Mouse (Mus musculus) spleen, adult 18-20 months (tissue): ENCODE measurements around the gene Gm9821.

Experiments
- DNase-seq, 2 experiments: peaks; one replicate each; pipeline ENCODE4 v3.0.0; 2022; ENCODE audit warnings: mixed read lengths in 2 of 2

Gene Gm9821

DNA sequence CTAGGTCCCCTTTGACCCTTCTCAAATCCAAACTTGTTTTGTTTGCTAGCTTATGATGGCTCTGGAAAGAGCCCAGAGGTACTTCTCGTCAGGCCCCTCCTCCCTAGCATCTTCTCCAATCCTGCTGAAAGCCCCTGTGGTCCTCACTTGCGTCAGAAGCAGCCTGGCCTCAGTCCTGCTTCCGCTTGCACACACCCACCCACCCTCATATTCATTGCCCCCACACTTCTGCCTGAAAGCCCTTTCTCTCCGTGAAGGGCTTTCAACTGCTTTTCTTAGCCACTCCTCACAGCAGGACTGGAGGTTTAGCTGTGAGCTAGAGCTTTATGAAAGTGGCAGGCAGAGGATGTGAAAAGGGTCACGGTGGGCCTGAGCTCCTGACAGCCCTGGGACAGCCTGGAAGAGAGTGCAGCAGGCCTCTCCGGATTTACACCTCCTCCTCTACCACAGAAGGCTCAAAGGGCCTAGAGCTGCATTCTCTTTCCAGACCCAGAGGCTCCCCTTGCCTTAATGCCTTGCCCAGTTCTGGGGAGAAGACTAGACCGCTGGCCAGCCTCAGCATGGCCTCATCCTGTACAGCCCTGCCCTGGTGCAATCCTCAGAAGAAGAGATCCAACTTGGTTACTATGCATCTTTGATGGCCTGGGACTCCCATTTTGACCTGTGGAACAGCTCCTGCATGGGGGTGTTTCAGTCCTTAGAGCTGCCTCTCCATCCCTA is 28.1 kb downstream of the Gm9821 start:
- no peak for DNase-seq

DNA sequence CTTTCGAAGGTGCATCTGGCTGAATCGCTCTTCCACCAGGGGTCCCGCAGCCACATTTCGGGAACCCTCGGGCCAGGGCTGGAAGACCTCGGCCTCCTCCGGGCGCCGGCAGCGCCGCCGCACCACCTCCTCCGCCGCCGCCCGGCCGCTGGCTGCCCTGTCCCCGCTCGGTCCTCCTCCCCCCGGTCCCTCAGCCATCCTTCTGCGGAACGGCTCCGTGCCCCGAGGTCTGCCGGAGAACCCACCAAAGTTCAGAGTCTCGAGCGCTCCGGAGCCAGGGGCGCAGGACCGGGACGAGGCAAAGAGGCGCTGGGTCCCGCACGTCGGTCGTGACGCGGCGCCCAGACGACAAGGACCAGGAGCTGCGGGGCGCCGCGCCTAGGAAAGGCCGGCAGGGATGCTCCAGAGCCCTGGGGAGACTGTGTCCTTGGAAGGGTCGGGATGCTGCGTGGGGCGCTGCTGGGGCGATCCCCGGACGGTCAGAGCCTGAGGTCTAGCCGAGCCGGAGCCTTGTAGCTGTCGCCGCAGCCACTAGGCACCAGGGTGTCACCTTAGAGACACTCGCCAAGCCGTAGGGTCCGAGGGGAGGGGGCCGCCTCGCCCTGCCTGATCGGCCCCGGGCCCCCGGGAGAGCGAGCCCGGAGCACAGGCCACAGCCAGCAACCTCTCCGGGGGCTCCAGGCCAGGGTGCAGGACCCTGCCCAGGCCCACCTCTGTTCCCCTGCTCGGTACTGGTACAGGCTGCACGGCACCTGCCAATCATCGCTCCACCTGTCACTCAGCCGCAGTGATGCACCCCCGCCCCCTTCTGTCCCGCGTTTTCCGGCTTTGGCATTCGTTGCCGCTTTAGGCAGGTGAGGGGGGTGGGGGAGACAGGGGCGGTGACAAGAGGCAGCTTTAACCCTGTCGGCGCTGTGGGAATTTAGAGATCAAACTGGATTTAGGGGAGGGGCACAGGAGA is 30.4 kb downstream of the Gm9821 start, which contains the start of gene Dgkz:
Dgkz (minus strand) TSS at position 284 of the 961 bp plus-strand sequence.
- DNase-seq = no peak

DNA sequence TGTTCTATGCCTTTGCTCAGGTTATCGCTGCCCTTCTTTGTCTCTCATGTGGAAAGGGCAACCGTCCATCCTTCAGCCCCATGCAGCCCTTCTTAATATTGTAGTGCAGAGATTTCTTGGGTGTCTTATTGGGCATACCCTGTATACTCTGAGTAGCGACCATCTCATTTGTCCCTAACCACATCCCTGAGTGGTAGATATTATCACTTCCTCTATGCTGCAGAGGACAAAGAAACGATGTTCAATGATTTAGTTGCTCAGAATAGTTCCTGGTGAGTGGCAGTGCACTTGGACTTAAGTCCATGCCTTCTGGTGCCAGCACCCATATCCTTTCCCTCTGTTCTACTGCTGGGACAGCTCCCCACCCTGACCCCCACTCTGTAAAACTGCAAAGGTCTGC is 32.5 kb downstream of the Gm9821 start:
- no peak for DNase-seq

DNA sequence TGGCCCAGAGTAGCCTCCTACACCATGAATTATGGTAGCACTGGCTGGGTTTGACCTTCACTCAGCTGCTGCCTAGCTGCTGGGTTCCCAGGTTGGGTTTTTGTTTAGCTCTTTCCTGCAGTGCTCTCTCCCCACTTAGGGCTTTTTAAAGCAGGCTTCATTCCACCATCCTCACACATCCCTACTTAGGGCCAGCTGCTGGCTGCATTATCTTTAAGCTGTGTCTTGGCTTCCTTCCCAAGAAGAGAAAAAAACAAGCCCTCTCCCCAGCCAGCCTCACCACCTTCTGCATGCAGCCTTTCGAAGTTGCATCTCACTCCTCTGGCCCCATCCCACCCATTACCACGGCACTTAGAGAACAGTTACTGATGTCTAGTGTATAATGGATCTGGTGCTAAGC is 33.0 kb downstream of the Gm9821 start:
- no peak for DNase-seq

DNA sequence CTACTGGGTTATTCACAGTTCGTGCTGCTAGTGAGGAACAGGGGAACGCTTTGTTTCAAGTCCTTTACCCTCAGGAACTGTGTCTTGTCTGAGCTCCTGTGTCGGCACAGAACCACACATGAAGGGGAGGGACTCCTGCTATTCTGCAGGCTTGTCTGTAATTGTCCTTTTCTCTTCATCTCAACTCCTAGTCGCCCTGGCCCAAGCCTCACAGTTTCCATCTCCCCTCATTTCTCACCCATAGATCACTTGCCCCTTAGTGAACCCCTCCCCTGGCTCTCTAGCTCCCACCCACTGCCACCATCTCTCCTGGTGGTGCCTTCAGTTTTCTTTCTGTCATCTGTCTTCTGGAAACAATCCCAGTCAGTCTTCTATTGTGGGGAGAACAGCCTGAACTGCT is 34.7 kb downstream of the Gm9821 start:
- DNase-seq = no peak

DNA sequence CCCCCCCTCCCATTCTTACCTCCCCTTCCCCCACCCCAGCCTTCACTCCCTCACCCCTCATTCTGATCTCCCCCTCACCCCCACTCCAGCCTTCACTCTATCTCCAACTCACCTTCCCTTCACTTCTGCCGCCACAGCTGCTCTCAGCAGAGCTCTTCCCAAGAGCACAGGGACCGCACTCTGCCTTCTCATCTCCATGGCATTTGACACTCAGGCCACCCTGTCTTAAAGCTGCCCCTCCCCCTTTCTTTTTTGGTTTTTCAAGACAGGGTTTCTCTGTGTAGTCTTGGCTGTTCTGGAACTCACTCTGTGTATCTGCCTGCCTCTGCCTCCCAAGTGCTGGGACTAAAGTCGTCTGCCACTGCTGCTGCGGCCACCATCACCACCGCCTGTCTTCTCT is 35.3 kb downstream of the Gm9821 start:
- no peak for DNase-seq

DNA sequence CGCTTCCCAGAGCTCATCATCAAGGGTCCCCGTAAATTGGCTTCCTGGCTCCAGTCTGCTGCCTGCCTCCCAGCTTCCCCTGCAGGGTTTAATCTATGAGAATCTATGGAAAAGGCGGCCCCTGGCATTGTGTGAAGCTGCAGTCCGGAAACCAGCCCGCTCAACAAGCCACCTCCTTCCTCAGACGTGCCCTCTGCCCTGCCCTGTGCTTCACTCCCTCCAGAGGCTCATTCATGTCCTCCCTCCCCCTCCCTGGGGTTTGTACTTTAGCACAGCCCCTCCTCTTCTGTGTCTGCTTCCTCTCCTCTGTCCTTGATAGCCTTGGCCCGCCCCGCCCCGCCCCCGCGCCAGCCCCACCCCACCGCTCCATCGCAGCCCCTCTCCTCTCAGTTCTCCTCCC is 38.9 kb downstream of the Gm9821 start:
- DNase-seq = peak; percentile 60 to 68

DNA sequence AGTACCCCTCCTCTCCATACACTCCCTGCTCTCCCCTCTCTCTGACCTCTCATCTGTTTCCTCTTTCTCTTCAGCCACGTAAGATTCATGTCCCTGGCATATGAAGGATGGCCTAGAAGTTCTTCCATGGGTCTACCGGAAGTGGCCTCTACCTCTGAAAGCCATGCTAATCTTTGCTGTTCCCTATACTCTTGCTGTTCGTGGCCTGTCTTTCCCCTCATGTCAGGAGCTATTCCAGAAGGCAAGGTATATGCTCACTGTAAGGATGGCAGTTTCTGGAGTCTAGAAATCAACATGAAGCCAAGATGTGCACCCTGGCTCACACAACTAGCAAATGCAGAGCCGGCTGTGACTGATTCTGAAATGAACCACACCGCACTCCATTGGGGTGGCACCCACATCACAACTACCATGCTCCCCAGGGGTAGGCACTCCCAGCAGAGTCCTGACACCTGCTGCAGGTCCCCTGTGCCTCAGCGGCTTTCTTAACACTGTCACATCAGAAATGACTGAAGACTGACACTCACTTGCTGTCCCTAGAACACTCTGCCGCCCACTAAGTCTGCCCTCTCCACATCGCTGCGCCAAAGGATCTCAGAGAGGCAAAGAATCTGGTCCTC is 39.5 kb downstream of the Gm9821 start:
- DNase-seq = peak in 1 of 2 experiments; percentile 18

DNA sequence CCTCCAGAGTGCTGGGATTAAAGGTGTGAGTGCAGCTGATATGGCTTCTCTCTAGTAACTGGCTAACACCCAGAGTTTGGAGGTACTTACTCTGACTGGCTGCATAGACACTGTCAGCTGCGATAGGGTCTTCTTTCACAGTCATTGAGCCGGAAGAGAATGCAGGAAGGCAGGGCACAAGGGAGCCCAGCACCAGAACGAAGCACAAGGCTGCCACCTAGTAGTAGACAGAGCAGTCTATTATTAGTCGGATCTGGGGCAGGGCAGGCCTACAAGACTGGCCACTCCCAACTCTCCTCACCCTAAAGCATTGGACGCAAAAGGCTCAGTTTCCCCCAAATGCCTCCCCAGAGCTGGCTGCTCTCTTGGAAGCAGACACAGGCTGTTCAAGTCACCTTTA is 40.6 kb downstream of the Gm9821 start:
- DNase-seq = no peak

DNA sequence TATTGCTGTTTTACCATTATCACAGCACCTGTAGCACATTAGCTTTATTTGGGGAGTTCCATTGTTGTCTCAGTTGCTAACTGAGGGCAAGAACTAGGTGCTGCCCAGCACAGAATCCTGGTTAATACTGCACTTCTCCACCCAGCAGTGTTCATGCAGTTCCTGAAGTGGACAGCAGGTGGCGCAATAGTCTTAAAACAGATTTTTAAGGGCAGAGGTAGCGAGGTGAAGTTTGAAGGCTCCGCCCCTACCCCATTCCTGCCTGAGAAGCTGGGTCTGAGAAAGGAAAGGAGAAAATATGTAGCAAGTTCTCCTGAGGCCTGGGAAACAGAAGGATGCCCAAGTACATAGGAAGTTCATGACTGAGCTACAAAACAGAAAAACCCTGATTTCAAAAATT is 42.0 kb downstream of the Gm9821 start:
- DNase-seq = peak; percentile 63 to 87

DNA sequence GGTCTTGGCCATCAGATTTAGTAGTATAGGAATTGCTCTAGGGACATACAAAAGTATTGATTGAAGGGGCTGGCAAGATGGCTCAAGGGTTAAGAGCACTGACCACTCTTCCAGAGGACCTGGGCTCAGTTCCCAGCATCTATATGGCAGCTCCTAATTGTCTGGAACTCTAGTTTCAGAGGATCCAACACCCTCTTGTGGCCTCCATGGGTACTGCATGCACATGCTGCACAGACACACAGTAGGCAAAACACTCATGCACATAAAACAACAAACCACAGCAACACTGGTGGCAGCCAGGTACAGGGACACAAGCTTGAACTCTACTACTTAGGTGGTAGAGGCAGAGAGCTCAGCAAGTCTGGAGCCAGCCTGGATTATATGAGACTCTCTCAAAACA is 44.2 kb downstream of the Gm9821 start:
- no peak for DNase-seq

DNA sequence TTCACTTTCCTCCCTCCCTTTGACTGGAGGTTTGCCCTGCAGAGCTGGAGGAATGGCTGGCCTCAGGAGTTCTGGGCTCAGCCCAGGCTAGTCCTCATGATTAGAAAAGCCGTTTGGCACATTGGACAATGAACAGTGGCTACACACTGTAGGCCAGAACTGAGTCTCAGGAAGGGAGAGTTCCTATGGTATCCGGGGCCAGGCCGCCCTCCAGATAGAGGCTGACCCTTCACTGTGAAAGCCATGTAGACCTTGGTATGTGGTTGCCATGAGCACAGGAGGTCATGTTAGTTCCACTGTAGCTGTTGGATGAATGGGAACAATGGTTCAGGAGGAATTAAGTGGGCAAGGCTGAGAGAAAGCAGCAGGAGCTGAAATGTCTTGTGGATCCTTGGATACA is 47.9 kb downstream of the Gm9821 start:
- DNase-seq = no peak

DNA sequence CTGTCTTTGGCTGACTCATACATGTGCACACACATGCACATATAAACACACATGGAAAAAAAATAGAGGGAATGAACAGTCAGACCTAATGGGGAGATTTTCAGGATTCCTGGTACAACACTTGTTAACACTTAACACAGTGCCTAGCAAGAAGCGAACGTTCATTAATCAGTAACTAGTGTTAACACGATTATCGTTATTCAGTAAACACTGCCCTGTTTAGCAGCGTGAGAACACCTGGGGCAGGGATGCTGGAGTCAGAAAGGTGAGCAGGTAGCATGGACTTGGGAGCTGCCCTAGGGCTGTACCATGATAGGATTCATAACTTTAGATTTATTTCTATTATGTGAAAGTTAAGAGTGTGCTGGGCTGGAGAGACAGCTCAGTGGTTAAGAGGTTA is 50.5 kb downstream of the Gm9821 start:
- no peak for DNase-seq
